Mouse (Mus musculus): ENCODE data around the gene Frrs1. TPM values are rescaled to one million over a fixed set of nuclear protein-coding genes. Genes with fewer than 3 reads are reported as not detected.

The Frrs1 gene
- polyA plus RNA-seq, 1 experiment from 2014 or later = 10.2 TPM

DNA sequence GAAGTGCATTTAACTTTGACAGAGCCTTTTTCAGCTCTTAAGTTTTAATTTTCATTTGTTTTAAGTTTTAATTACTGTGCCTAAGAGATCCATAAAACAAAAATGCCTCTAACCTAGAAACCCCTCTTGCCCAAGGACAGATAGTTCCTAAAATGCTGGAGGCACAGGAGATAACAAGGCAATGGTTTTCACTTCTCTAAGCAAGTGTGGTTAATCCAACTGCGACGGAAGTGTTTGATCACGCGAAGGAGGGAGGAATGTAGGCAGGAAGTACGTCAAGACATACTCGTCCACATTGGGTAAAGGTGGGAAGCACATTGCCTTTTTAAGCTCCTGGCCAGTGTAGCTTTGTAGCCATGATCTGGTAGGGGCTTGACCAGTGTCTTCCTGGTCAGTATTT, 1.7 kb upstream of the Frrs1 start:
- peaks cover 5% of the 10 kb centered on the region; the same call in 1 of the 2 replicates for H3K4me1 ChIP-seq
- WGBS = 84% methylated on average over 6 of the region's 6 CpGs
- no peaks in the 10 kb centered on the region for H3K9me3 ChIP-seq (replicated peaks)
- ATAC-seq (ENCODE audit: low FRiP score) = no peak
- H3K4me2 ChIP-seq (replicated peaks) = no peak overlapping the region
- H3K27me3 ChIP-seq = no peaks in the 10 kb centered on the region
- no peak overlapping the region for H3K4me3 ChIP-seq
- no peaks in the 10 kb centered on the region for H3K36me3 ChIP-seq
- H3K9ac ChIP-seq = no peak overlapping the region
- H3K27ac ChIP-seq = no peak overlapping the region

DNA sequence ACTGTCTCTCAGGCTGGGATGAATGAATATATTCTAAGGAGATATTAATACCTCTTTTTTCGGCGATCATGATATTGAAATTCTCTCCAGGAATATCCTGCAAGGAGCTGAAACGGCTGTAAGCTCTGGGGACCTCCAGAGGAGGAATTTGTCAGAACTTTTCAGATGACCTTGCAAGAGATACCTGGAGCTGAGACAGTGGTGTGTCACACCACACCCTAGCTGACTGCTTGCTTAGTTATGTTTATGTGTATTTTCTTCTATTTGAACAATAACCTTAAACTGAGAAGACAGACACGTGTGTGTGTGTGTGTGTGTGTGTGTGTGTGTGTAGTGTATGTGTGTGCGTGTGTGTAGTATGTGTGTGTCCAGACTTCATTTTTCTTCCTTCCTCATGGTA, 488 bp downstream of the Frrs1 start:
- H3K36me3 ChIP-seq = no peaks in the 10 kb centered on the region
- peaks cover 5% of the 10 kb centered on the region; the same call in 1 of the 2 replicates for H3K4me1 ChIP-seq
- 76% methylated on average over 5 of the region's 5 CpGs for WGBS
- H3K9ac ChIP-seq = no peak overlapping the region
- no peak for ATAC-seq (ENCODE audit: low FRiP score)
- H3K9me3 ChIP-seq (replicated peaks) = no peaks in the 10 kb centered on the region
- H3K27ac ChIP-seq = no peak overlapping the region
- no peak overlapping the region for H3K4me2 ChIP-seq (replicated peaks)
- no peaks in the 10 kb centered on the region for H3K27me3 ChIP-seq
- H3K4me3 ChIP-seq = no peak overlapping the region

GRCm38 (mm10) chr3:116860333-116861222, 1.3 kb downstream of the Frrs1 start:
- no peak overlapping the region for H3K9ac ChIP-seq
- no peaks in the 10 kb centered on the region for H3K27me3 ChIP-seq
- H3K4me3 ChIP-seq = peak overlapping the region; percentile 53
- no peak; the same call in 1 of the 2 replicates for ATAC-seq (ENCODE audit: low FRiP score)
- H3K27ac ChIP-seq = no peak overlapping the region
- H3K4me2 ChIP-seq (replicated peaks) = peak overlapping the region; percentile 83
- no peaks in the 10 kb centered on the region for H3K36me3 ChIP-seq
- WGBS = 72% methylated on average over 19 of the region's 19 CpGs
- H3K4me1 ChIP-seq = peaks cover 5% of the 10 kb centered on the region; the same call in 1 of the 2 replicates
- H3K9me3 ChIP-seq (replicated peaks) = no peaks in the 10 kb centered on the region

DNA sequence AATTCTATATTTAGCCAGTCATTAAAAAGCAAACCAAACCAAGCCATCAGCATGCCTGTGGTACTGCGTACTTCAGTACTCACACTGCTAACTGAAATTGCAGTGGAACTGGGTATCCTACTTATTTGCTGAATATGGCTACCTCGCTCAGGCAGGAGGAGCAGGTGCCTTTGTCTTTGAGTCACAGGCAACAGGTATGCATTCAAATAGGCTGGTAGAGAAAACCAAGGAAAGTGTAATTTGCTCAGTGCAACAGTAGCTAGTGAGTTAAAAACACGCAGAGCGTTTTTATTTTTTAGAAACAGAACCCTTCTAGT, 1.9 kb downstream of the Frrs1 start:
- H3K4me3 ChIP-seq = peak overlapping the region; percentile 53
- H3K36me3 ChIP-seq = no peaks in the 10 kb centered on the region
- peaks cover 5% of the 10 kb centered on the region; the same call in 1 of the 2 replicates for H3K4me1 ChIP-seq
- WGBS = 13% methylated on average over 4 of the region's 4 CpGs
- peak overlapping the region; percentile 59; the same call in 1 of the 2 replicates for H3K9ac ChIP-seq
- no peaks in the 10 kb centered on the region for H3K27me3 ChIP-seq
- ATAC-seq (ENCODE audit: low FRiP score) = peak; percentile 19; the same call in 1 of the 2 replicates
- no peaks in the 10 kb centered on the region for H3K9me3 ChIP-seq (replicated peaks)
- H3K27ac ChIP-seq = no peak overlapping the region
- peak overlapping the region; percentile 83 for H3K4me2 ChIP-seq (replicated peaks)

DNA sequence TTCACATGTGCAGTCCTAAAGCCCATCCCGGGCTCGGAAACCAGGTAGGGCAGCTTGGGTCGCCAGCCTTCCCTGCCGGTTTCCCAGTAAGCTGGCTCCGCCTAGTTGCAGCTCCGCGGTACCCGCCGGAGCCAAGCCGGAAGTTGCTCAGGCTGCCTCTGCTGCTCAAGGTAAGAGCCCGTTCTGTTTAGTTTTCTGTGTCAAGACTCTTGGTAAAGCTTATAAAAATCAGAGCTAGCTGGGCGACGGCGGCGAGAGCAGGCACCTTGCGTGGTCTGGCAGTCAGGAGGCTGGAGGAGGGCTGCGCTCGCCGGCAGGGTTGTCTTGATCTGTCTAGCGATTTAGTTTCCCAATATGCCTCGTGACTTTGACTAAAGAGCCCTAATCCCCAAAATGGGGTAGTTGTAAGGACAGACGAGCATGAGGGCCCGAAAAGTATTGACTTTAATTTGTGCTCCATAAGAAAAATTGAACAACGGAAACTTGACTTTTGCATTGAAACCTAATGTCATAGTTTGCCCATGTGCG, 2.3 kb downstream of the Frrs1 start:
- ATAC-seq (ENCODE audit: low FRiP score) = peak; percentile 56
- Histone ChIP-seq H3K4me1 (peaks cover 5% of the 10 kb centered on the region; the same call in 1 of the 2 replicates), H3K27me3 (no peaks in the 10 kb centered on the region), H3K4me3 (peak overlapping the region; percentile 53), H3K4me2 (replicated peaks) (peak overlapping the region; percentile 83), H3K36me3 (no peaks in the 10 kb centered on the region), H3K27ac (no peak overlapping the region), H3K9me3 (replicated peaks) (no peaks in the 10 kb centered on the region), H3K9ac (peak overlapping the region; percentile 59)
- 3% methylated on average over 25 of the region's 25 CpGs for WGBS

GRCm38 (mm10) chr3:116862621-116863020, 3.4 kb downstream of the Frrs1 start:
- Histone ChIP-seq H3K36me3 (no peaks in the 10 kb centered on the region), H3K4me3 (no peak overlapping the region), H3K9me3 (replicated peaks) (no peaks in the 10 kb centered on the region), H3K27me3 (no peaks in the 10 kb centered on the region), H3K4me1 (peaks cover 5% of the 10 kb centered on the region; the same call in 1 of the 2 replicates), H3K4me2 (replicated peaks) (no peak overlapping the region), H3K9ac (no peak overlapping the region), H3K27ac (no peak overlapping the region)
- no peak for ATAC-seq (ENCODE audit: low FRiP score)
- 79% methylated on average over 1 of the region's 1 CpGs for WGBS

GRCm38 (mm10) chr3:116864421-116864820, 5.2 kb downstream of the Frrs1 start:
- Histone ChIP-seq H3K27me3 (no peaks in the 10 kb centered on the region), H3K4me3 (no peak overlapping the region), H3K4me2 (replicated peaks) (no peak overlapping the region), H3K27ac (no peak overlapping the region), H3K4me1 (peaks cover 5% of the 10 kb centered on the region; the same call in 1 of the 2 replicates), H3K9me3 (replicated peaks) (no peaks in the 10 kb centered on the region), H3K9ac (no peak overlapping the region), H3K36me3 (no peaks in the 10 kb centered on the region)
- 93% methylated on average over 5 of the region's 5 CpGs for WGBS
- no peak for ATAC-seq (ENCODE audit: low FRiP score)

- WGBS = 94% methylated on average over 1 of the region's 1 CpGs
- no peaks in the 10 kb centered on the region for H3K27me3 ChIP-seq
- H3K4me3 ChIP-seq = no peak overlapping the region
- peaks cover 5% of the 10 kb centered on the region; the same call in 1 of the 2 replicates for H3K4me1 ChIP-seq
- H3K36me3 ChIP-seq = no peaks in the 10 kb centered on the region
- no peak overlapping the region for H3K4me2 ChIP-seq (replicated peaks)
- no peak overlapping the region for H3K27ac ChIP-seq
- H3K9me3 ChIP-seq (replicated peaks) = no peaks in the 10 kb centered on the region
- H3K9ac ChIP-seq = no peak overlapping the region
- no peak for ATAC-seq (ENCODE audit: low FRiP score)
Measured at GRCm38 (mm10) chr3:116865199-116865636, 6.0 kb downstream of the Frrs1 start.

GRCm38 (mm10) chr3:116870372-116870771, 11.1 kb downstream of the Frrs1 start:
- H3K4me3 ChIP-seq = no peak overlapping the region
- no peaks in the 10 kb centered on the region for H3K9me3 ChIP-seq (replicated peaks)
- 76% methylated on average over 3 of the region's 3 CpGs for WGBS
- no peaks in the 10 kb centered on the region for H3K27me3 ChIP-seq
- H3K4me2 ChIP-seq (replicated peaks) = no peak overlapping the region
- no peak for ATAC-seq (ENCODE audit: low FRiP score)
- no peak overlapping the region for H3K9ac ChIP-seq
- no peaks in the 10 kb centered on the region for H3K36me3 ChIP-seq
- no peaks in the 10 kb centered on the region for H3K4me1 ChIP-seq
- H3K27ac ChIP-seq = no peak overlapping the region

DNA sequence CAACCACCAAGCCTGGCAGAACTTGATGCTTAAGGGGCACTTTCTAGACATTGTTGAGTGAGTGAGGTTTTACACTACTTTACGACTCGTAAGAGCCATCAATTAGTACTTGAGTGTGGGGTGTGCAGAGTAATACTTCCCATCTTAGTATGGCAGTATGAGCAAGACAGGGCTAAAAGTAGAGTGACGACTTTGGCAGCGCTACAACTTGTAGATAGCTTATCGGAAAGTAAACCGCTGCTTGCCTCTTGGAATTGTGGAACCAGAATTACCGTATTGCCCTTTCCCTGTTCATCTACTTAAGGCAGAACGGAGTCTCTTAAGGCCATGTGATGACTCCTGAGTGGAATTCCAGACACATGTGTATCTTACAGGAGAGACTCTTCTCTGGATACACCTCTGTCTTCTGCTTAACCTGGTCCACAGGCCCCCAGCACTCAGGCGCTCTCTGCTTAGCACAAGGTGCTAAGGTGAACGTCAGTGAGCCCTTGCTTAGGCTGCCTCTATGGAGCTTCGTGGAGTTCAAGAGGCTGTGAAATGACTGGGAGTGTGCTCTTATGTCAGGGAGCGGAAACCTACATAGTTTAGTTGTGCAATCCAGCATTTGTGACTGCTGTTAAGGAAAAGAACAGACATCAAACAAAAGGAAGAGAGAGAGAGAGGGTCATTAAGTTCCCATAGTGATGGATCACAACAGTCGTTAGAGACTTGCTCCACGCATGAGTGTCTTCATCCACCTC, 23.1 kb downstream of the Frrs1 start:
- Histone ChIP-seq H3K9me3 (replicated peaks) (no peaks in the 10 kb centered on the region), H3K9ac (no peak overlapping the region), H3K27me3 (no peaks in the 10 kb centered on the region), H3K36me3 (no peaks in the 10 kb centered on the region), H3K4me2 (replicated peaks) (no peak overlapping the region), H3K4me3 (no peak overlapping the region), H3K27ac (no peak overlapping the region), H3K4me1 (no peaks in the 10 kb centered on the region)
- 92% methylated on average over 14 of the region's 14 CpGs for WGBS
- ATAC-seq (ENCODE audit: low FRiP score) = no peak

GRCm38 (mm10) chr3:116884941-116885340, 25.7 kb downstream of the Frrs1 start:
- Histone ChIP-seq H3K9ac (no peak overlapping the region), H3K4me3 (no peak overlapping the region), H3K27ac (no peak overlapping the region), H3K9me3 (replicated peaks) (no peaks in the 10 kb centered on the region), H3K4me1 (no peaks in the 10 kb centered on the region), H3K27me3 (no peaks in the 10 kb centered on the region), H3K4me2 (replicated peaks) (no peak overlapping the region), H3K36me3 (no peaks in the 10 kb centered on the region)
- ATAC-seq (ENCODE audit: low FRiP score) = no peak
- WGBS = 90% methylated on average over 8 of the region's 8 CpGs

- H3K9me3 ChIP-seq (replicated peaks) = no peaks in the 10 kb centered on the region
- H3K4me2 ChIP-seq (replicated peaks) = no peak overlapping the region
- no peaks in the 10 kb centered on the region for H3K36me3 ChIP-seq
- 90% methylated on average over 7 of the region's 7 CpGs for WGBS
- no peaks in the 10 kb centered on the region for H3K27me3 ChIP-seq
- H3K9ac ChIP-seq = no peak overlapping the region
- H3K4me1 ChIP-seq = peaks cover 6% of the 10 kb centered on the region; the same call in 1 of the 2 replicates
- no peak overlapping the region for H3K4me3 ChIP-seq
- H3K27ac ChIP-seq = no peak overlapping the region
- no peak for ATAC-seq (ENCODE audit: low FRiP score)
Measured at GRCm38 (mm10) chr3:116889358-116889757, 30.1 kb downstream of the Frrs1 start.

Data from hindbrain, embryonic 12.5 days (tissue).